Mouse (Mus musculus): Measurements from ENCODE around the gene Mup17. TPM values are rescaled to one million over a fixed set of nuclear protein-coding genes. Genes with fewer than 3 reads are reported as not detected.

Gene Mup17
- not detected for polyA plus RNA-seq (2014; fragmentation: Illumina TruSeq; extraction: RNeasy Lipid Tissue Mini Kit (QIAGEN cat#74804); ENCODE audit: low read depth, low replicate concordance)

GRCm38 (mm10) chr4:61595771-61596170 lies at the start of gene Mup17:
Gene Mup17, minus strand, starts transcription at chr4:61595871.

Other genes with a start within 250 kb of the Mup17 start
- gene Mup15, start 156.1 kb downstream of the Mup17 start, polyA plus RNA-seq (2014; fragmentation: Illumina TruSeq; extraction: RNeasy Lipid Tissue Mini Kit (QIAGEN cat#74804); ENCODE audit: low read depth, low replicate concordance), result not detected
- gene Mup16, start 76.3 kb downstream of the Mup17 start, polyA plus RNA-seq (2014; fragmentation: Illumina TruSeq; extraction: RNeasy Lipid Tissue Mini Kit (QIAGEN cat#74804); ENCODE audit: low read depth, low replicate concordance), result not detected
- gene Mup18, start 78.3 kb upstream of the Mup17 start, polyA plus RNA-seq (2014; fragmentation: Illumina TruSeq; extraction: RNeasy Lipid Tissue Mini Kit (QIAGEN cat#74804); ENCODE audit: low read depth, low replicate concordance), result not detected
- gene Mup19, start 186.4 kb upstream of the Mup17 start, polyA plus RNA-seq (2014; fragmentation: Illumina TruSeq; extraction: RNeasy Lipid Tissue Mini Kit (QIAGEN cat#74804); ENCODE audit: low read depth, low replicate concordance), result not detected
- not detected for gene Mup5, start 239.4 kb upstream of the Mup17 start, polyA plus RNA-seq (2014; fragmentation: Illumina TruSeq; extraction: RNeasy Lipid Tissue Mini Kit (QIAGEN cat#74804); ENCODE audit: low read depth, low replicate concordance)

All from adrenal gland, adult 10 weeks (tissue).